Mouse (Mus musculus) forebrain, embryonic 16.5 days (tissue): ENCODE results near the gene Wdr27. TPM values are rescaled to one million over a fixed set of nuclear protein-coding genes. Genes with fewer than 3 reads are reported as not detected.
"Not testable (repeated sequence)": the region's sequence is repeated elsewhere in the genome, so short reads cannot be mapped to it uniquely, and the experiment has no call there.

ENCODE experiments used
- ATAC-seq: fragments of 200-750 bp; cut with Nextera tagmentation; 2 replicates; pipeline ENCODE4 v1.8.0; 2017; ENCODE audit warnings: mild to moderate bottlenecking, moderate library complexity
- H3K27ac ChIP-seq: fragments of 300-500 bp; sonication (generic); 2 replicates; pipeline ENCODE4 v1.5.1; 2014; ENCODE audit warnings: low read length, control low read depth
- H3K27me3 ChIP-seq: fragments of 300-500 bp; sonication (generic); replicated peaks from 2 replicates; pipeline ENCODE4 v1.6.1; 2014; ENCODE audit warnings: low read length; ENCODE audit not compliant: control insufficient read depth, insufficient read depth
- H3K36me3 ChIP-seq: fragments of 300-500 bp; sonication (generic); 2 replicates; pipeline ENCODE4 v1.6.1; 2014; ENCODE audit not compliant: control insufficient read depth, insufficient read depth
- H3K4me1 ChIP-seq: fragments of 300-500 bp; sonication (generic); replicated peaks from 2 replicates; pipeline ENCODE4 v1.6.1; 2014; ENCODE audit warnings: low read length; ENCODE audit not compliant: control insufficient read depth, insufficient read depth
- H3K4me2 ChIP-seq: fragments of 300-500 bp; sonication (generic); 2 replicates; pipeline ENCODE4 v1.6.1; 2014; ENCODE audit warnings: mild to moderate bottlenecking, low read length, control low read depth
- H3K4me3 ChIP-seq: fragments of 300-500 bp; sonication (generic); replicated peaks from 2 replicates; pipeline ENCODE4 v1.5.1; 2014; ENCODE audit warnings: mild to moderate bottlenecking, low read length, control low read depth
- H3K9ac ChIP-seq: fragments of 300-500 bp; sonication (generic); replicated peaks from 2 replicates; pipeline ENCODE4 v1.6.1; 2014; ENCODE audit warnings: low read depth, low read length, control low read depth
- H3K9me3 ChIP-seq: fragments of 300-500 bp; sonication (generic); 2 replicates; pipeline ENCODE4 v1.6.1; 2016; ENCODE audit warnings: low read length; ENCODE audit not compliant: control insufficient read depth
- WGBS: fragments of 180-500 bp; shearing (Covaris S2); extraction: QIAGEN DNeasy Blood & Tissue Kit; methylation state at CpG from one replicate; pipeline ENCODE4 v1.1.7; 2014; 5-methylcytosine and 5-hydroxymethylcytosine counted together
- polyA plus RNA-seq: library from polyadenylated mRNA; unstranded; fragments of >200 nt; fragmentation: Nextera tagmentation; extraction: Ambion mirVana; gene quantifications from 2 replicates; pipeline ENCODE4 v1.2.1, GENCODE M21; 2015

Wdr27 gene
- 6.3 and 7.5 TPM in 2 replicates for polyA plus RNA-seq

- WGBS = under 1% methylated on average over 54 of the region's 54 CpGs
- H3K27me3 ChIP-seq = no peaks in the 10 kb centered on the region
- no peaks in the 10 kb centered on the region for H3K9me3 ChIP-seq
- peak; percentile 99 for ATAC-seq
- H3K4me1 ChIP-seq = peaks cover 18% of the 10 kb centered on the region
- H3K4me3 ChIP-seq = peak within 1 kb of the TSS; percentile 79
- H3K36me3 ChIP-seq = peaks cover 4% of the 10 kb centered on the region; the same call in 1 of the 2 replicates
- peak within 1 kb of the TSS; percentile 74 for H3K27ac ChIP-seq
- H3K4me2 ChIP-seq = peak within 1 kb of the TSS; percentile 97
- H3K9ac ChIP-seq = peak within 1 kb of the TSS; percentile 84
These were observed at the start of gene Wdr27, which contains the start of gene 1600012H06Rik for GRCm38 (mm10) chr17:14943009-14943728. Gene Wdr27 (minus strand): TSS chr17:14943158. Gene 1600012H06Rik (plus strand): TSS chr17:14943184.

DNA sequence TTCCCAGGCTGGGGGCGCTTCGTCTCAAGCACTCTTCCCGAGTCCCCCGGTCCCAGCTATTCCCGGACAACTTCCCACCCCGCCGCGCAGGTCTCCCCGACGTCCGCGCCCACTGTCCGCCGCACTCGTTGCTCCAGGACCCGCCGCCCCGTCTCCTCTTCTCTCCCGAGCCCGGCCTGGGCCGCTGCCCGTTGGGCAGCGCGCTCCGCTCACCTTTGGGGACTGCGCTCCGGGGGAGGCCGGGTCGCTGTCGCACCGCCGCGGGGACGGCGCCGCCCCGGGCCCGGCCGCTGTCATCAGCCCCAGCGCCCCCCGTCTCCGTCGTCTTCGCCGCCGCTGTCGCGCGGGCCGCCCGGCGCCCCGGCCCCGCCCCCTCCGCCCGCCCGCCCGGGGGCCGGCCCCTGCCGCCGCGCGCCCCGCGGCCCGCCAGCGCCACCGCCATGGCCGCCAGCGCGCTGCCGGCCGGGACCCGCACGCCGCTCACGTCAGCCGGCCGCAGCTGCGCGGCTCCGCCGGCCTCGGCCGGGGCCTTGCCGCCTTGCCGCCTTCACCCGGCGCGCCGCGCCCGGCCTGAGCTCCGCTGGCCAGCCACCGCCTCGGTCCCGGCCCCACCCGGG is 49.7 kb upstream of the Wdr27 start:
- ATAC-seq = peak; percentile 76
- not testable (repeated sequence) for H3K9me3 ChIP-seq, H3K27me3 ChIP-seq, H3K9ac ChIP-seq, H3K4me2 ChIP-seq, H3K4me1 ChIP-seq, H3K27ac ChIP-seq, H3K36me3 ChIP-seq, H3K4me3 ChIP-seq
- no CpG with 5 or more reads among the region's 98 CpGs for WGBS

DNA sequence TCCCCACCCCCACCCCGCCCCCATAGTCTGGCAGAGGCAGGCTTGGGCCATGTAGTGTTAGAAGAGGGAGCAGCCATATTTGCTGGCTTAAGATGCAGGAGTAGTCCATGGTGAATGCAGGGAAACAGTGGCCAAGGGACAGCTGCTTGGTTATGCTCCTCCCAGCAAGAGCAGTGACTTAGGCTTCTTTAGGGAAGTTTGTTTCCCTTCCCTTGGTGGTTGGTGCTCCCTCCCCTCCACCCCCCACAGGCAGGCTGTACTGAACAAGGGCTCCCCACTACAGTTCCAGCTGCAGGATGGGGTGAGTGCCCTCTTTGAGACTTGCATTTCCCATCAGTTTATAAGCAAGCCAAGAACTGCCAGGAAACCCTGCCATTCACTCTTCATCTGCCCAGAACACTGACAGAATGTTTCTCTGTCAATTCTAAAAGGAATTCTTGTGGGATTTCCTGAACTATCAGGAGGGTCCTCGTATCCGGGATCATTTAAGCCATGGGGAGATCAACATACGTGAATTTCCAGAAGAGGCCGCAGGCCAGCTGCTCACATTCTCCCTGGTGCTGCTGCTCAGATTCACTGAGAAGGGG is 47.3 kb upstream of the Wdr27 start:
- ATAC-seq, H3K27ac ChIP-seq, H3K36me3 ChIP-seq, H3K9me3 ChIP-seq, H3K9ac ChIP-seq, H3K27me3 ChIP-seq, H3K4me3 ChIP-seq, H3K4me2 ChIP-seq, H3K4me1 ChIP-seq: not testable (repeated sequence)
- 78% methylated on average over 4 of the region's 5 CpGs for WGBS

DNA sequence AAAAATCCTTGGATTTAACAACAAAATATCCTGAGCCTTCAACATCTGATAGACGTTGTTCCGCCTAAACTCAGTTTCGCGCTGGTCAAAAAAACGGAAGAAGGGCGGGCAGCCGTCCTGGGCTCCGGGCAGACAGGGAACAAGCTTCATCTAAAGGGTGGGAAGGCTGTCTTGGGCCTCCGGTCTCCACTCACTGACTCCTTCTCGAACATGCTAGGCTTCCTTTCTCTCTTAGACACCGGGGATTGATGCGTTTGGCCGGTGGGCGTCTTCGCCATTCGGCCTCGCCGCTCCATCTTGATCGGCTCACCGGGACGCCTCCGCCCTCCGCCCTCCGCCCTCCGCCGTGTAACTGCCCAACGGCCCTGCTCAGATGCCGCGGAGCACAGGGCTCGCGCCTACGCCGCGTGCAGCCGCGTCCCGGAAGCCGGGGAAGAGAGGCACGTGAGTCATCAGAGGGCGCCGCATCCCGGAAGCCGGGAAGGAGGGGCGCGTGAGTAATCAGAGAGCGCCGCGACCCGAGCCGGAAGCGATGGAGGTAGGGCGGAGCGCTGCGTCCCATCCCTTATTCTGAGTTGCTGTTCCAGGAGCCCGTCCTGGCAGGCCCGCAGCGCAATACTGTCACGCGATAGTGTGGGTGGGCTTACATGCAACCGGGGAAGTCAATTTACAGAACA is 35.5 kb upstream of the Wdr27 start, which contains the start of the genes 9030025P20Rik and Gm3417:
TSS of gene 9030025P20Rik (plus strand) at position 107 of the 677 bp plus-strand sequence.
TSS of gene Gm3417 (minus strand) at position 429 of the 677 bp plus-strand sequence.
- H3K27me3 ChIP-seq, H3K4me3 ChIP-seq, H3K27ac ChIP-seq, H3K9me3 ChIP-seq, H3K4me1 ChIP-seq, H3K9ac ChIP-seq, H3K4me2 ChIP-seq, H3K36me3 ChIP-seq: not testable (repeated sequence)
- WGBS = no CpG with 5 or more reads among the region's 60 CpGs
- ATAC-seq = peak; percentile 99

GRCm38 (mm10) chr17:14977718-14978361 is 34.9 kb upstream of the Wdr27 start:
- H3K4me1 ChIP-seq, H3K27me3 ChIP-seq, H3K36me3 ChIP-seq, ATAC-seq, H3K9ac ChIP-seq, H3K4me2 ChIP-seq, H3K9me3 ChIP-seq, H3K4me3 ChIP-seq, H3K27ac ChIP-seq: not testable (repeated sequence)
- WGBS = under 1% methylated on average over 4 of the region's 7 CpGs

GRCm38 (mm10) chr17:14968373-14968913 is 25.5 kb upstream of the Wdr27 start:
- H3K27me3 ChIP-seq, H3K9me3 ChIP-seq, H3K4me1 ChIP-seq, H3K4me2 ChIP-seq, H3K27ac ChIP-seq, H3K36me3 ChIP-seq, H3K4me3 ChIP-seq, H3K9ac ChIP-seq, ATAC-seq: not testable (repeated sequence)
- no CpG with 5 or more reads among the region's 6 CpGs for WGBS

GRCm38 (mm10) chr17:14961557-14962154 is 18.7 kb upstream of the Wdr27 start:
- not testable (repeated sequence) for H3K27me3 ChIP-seq, H3K9ac ChIP-seq, H3K9me3 ChIP-seq, H3K27ac ChIP-seq, H3K4me2 ChIP-seq, H3K36me3 ChIP-seq, H3K4me1 ChIP-seq, H3K4me3 ChIP-seq
- WGBS = no CpG with 5 or more reads among the region's 44 CpGs
- ATAC-seq = peak; percentile 96

GRCm38 (mm10) chr17:14960951-14961556 is 18.1 kb upstream of the Wdr27 start, which contains the start of gene Phf10:
Gene Phf10 (minus strand): TSS chr17:14961273.
- not testable (repeated sequence) for H3K27me3 ChIP-seq, H3K27ac ChIP-seq, H3K36me3 ChIP-seq, H3K9me3 ChIP-seq, H3K4me1 ChIP-seq
- Histone ChIP-seq H3K4me3 (peak within 1 kb of the TSS; percentile 70), H3K4me2 (peak within 1 kb of the TSS; percentile 99), H3K9ac (peak within 1 kb of the TSS; percentile 65)
- ATAC-seq = peak; percentile 76
- WGBS = 0% methylated on average over 32 of the region's 100 CpGs
